Mouse (Mus musculus): ENCODE measurements around the gene Calm2.

DNA sequence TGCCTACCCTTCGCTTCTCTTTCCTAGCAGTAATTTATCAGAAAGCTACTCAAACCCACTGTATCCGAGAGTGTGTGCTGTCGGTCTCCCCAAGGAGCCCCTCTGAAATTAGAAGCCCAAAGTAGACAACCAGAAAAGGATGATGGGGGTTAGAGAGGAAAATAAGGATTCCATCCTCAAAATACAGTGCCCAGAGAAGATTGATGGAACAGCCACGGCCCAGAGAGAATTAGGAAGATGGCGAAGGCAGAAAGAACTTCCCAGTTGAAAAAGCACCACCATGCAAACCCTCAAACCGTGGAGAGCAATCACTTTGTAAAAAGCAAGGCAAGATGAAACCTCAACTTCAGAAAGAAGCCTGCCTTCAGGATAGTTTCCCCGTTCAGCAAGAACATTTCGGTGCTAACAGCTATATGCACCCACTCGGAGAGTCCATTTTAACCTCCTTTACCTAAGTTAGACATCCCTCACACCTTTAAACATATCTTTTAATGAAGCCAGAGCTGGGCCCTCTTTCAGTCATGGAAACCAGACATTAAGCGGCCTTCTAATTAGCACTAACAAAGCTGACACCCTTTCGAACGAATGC lies 971 bp upstream of the Calm2 start:
- TF ChIP-seq CTCF (IDR thresholded peaks at IDR 0.05 in 2 of 3, conservative IDR thresholded peaks at IDR 0.05 in 1 of 3; ENCODE audit: control insufficient read depth in 1 of 3, insufficient read depth in 1 of 3, low read depth in 2 of 3, low read length in 3 of 3, poor library complexity in 1 of 3, severe bottlenecking in 1 of 3) (no peak), EP300 (IDR thresholded peaks at IDR 0.05; ENCODE audit: low read depth in 1 of 2, low read length in 2 of 2) (no peak), POLR2AphosphoS2 (IDR thresholded peaks at IDR 0.05; ENCODE audit: low read length) (no peak), NRF1 (IDR thresholded peaks at IDR 0.05; ENCODE audit: insufficient read depth, low read depth, low read length, poor library complexity, severe bottlenecking) (no peak), POLR2A (IDR thresholded peaks at IDR 0.05; ENCODE audit: control insufficient read depth in 1 of 2, insufficient read depth in 1 of 2, low read depth in 1 of 2, low read length in 2 of 2, poor library complexity in 1 of 2) (no peak), MAZ (IDR thresholded peaks at IDR 0.05; ENCODE audit: low read depth, low read length) (no peak), SMC3 (IDR thresholded peaks at IDR 0.05; ENCODE audit: low read depth, low read length) (no peak), UBTF (IDR thresholded peaks at IDR 0.05; ENCODE audit: borderline replicate concordance, insufficient read depth, low read depth, low read length) (no peak), USF1 (IDR thresholded peaks at IDR 0.05; ENCODE audit: low read depth, low read length) (no peak)

Data from MEL (cell line).